Mouse (Mus musculus): ENCODE results near the gene R3hcc1l. TPM values are rescaled to one million over a fixed set of nuclear protein-coding genes. Genes with fewer than 3 reads are reported as not detected.
A peak's percentile ranks its signal among the peaks of the same experiment; 100 is the strongest.

Gene R3hcc1l
- polyA plus RNA-seq, 1 experiment, result 21.7 TPM

GRCm38 (mm10) chr19:42529992-42530437 is 11.5 kb downstream of the R3hcc1l start:
- 72% methylated on average over 9 of the region's 9 CpGs for WGBS
- no peaks in the 10 kb centered on the region for H3K4me1 ChIP-seq (ENCODE audit: control insufficient read depth, insufficient read depth, low read length)
- H3K4me3 ChIP-seq (replicated peaks; ENCODE audit: control insufficient read depth, low read depth, low read length), result no peak overlapping the region
- H3K27ac ChIP-seq (ENCODE audit: control insufficient read depth, insufficient read depth, low read depth, low read length, poor library complexity), result no peak overlapping the region
- no peak for TF ChIP-seq POLR2A (IDR thresholded peaks at IDR 0.05; ENCODE audit: borderline replicate concordance, control insufficient read depth, low read depth, low read length)
- TF ChIP-seq CTCF (IDR thresholded peaks at IDR 0.05; ENCODE audit: control insufficient read depth, insufficient read depth, low read length), result no peak

DNA sequence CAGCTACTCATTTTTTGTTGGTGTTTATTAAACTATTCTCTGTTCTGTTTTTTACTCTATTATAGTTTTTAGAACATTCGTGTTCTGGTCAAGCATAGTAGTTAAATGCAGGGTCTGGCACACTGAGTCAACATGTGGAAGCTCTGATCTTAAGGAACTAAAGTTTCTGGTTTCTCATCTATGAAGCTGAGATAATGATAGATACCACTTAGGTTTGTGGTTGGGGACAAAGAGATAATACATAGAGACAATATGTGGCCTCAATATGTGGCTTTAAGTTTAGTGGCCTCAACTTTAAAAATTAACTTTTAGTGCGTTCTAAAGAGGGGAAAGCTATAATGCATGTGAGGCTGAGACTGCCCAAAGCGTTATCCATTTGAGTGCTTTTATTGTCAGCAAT is 15.9 kb downstream of the R3hcc1l start:
- 82% methylated on average over 3 of the region's 3 CpGs for WGBS
- no peak for TF ChIP-seq CTCF (IDR thresholded peaks at IDR 0.05; ENCODE audit: control insufficient read depth, insufficient read depth, low read length)
- no peak for TF ChIP-seq POLR2A (IDR thresholded peaks at IDR 0.05; ENCODE audit: borderline replicate concordance, control insufficient read depth, low read depth, low read length)
- Histone ChIP-seq H3K27ac (ENCODE audit: control insufficient read depth, insufficient read depth, low read depth, low read length, poor library complexity) (no peak overlapping the region), H3K4me3 (replicated peaks; ENCODE audit: control insufficient read depth, low read depth, low read length) (no peak overlapping the region), H3K4me1 (ENCODE audit: control insufficient read depth, insufficient read depth, low read length) (no peaks in the 10 kb centered on the region; the same call in 1 of the 2 replicates)

GRCm38 (mm10) chr19:42537600-42537999 is 19.0 kb downstream of the R3hcc1l start:
- TF ChIP-seq POLR2A (IDR thresholded peaks at IDR 0.05; ENCODE audit: borderline replicate concordance, control insufficient read depth, low read depth, low read length) (no peak), CTCF (IDR thresholded peaks at IDR 0.05; ENCODE audit: control insufficient read depth, insufficient read depth, low read length) (0 out of 2 replicates have a peak, but pooled peaks have one; percentile 8)
- Histone ChIP-seq H3K4me3 (replicated peaks; ENCODE audit: control insufficient read depth, low read depth, low read length) (no peak overlapping the region), H3K27ac (ENCODE audit: control insufficient read depth, insufficient read depth, low read depth, low read length, poor library complexity) (no peak overlapping the region), H3K4me1 (ENCODE audit: control insufficient read depth, insufficient read depth, low read length) (no peaks in the 10 kb centered on the region; the same call in 1 of the 2 replicates)
- WGBS, result 87% methylated on average over 1 of the region's 1 CpGs

- 69% methylated on average over 2 of the region's 2 CpGs for WGBS
- Histone ChIP-seq H3K4me3 (replicated peaks; ENCODE audit: control insufficient read depth, low read depth, low read length) (no peak overlapping the region), H3K27ac (ENCODE audit: control insufficient read depth, insufficient read depth, low read depth, low read length, poor library complexity) (no peak overlapping the region), H3K4me1 (ENCODE audit: control insufficient read depth, insufficient read depth, low read length) (no peaks in the 10 kb centered on the region; the same call in 1 of the 2 replicates)
- TF ChIP-seq POLR2A (IDR thresholded peaks at IDR 0.05; ENCODE audit: borderline replicate concordance, control insufficient read depth, low read depth, low read length) (no peak), CTCF (IDR thresholded peaks at IDR 0.05; ENCODE audit: control insufficient read depth, insufficient read depth, low read length) (no peak)
These were observed 20.4 kb downstream of the R3hcc1l start for GRCm38 (mm10) chr19:42538911-42539310.

- no peak overlapping the region for H3K4me3 ChIP-seq (replicated peaks; ENCODE audit: control insufficient read depth, low read depth, low read length)
- TF ChIP-seq CTCF (IDR thresholded peaks at IDR 0.05; ENCODE audit: control insufficient read depth, insufficient read depth, low read length) (no peak), POLR2A (IDR thresholded peaks at IDR 0.05; ENCODE audit: borderline replicate concordance, control insufficient read depth, low read depth, low read length) (no peak)
- H3K4me1 ChIP-seq (ENCODE audit: control insufficient read depth, insufficient read depth, low read length), result no peaks in the 10 kb centered on the region; the same call in 1 of the 2 replicates
- H3K27ac ChIP-seq (ENCODE audit: control insufficient read depth, insufficient read depth, low read depth, low read length, poor library complexity), result no peak overlapping the region
- WGBS, result 36% methylated on average over 7 of the region's 7 CpGs
These were observed 21.0 kb downstream of the R3hcc1l start for GRCm38 (mm10) chr19:42539414-42540189.

DNA sequence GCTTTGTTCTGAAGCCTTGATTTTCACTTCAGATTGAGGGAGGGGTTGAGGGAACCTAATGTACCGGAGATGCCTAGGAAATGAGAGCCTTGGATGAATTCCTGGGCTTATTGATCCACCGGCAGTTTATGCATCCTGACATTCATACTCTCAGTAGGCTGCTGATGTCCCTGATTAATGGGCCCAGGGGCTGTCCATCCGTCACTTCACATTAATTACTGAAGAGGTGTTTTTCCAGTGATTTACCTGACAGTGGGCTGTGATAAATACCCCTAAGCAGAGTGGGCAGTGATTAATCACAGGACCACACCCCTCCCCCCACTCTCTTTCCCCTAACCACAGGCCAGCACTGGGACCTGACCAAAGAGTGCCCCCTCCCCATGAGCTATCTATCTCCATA is 22.1 kb downstream of the R3hcc1l start:
- TF ChIP-seq CTCF (IDR thresholded peaks at IDR 0.05; ENCODE audit: control insufficient read depth, insufficient read depth, low read length) (no peak), POLR2A (IDR thresholded peaks at IDR 0.05; ENCODE audit: borderline replicate concordance, control insufficient read depth, low read depth, low read length) (no peak)
- Histone ChIP-seq H3K4me3 (replicated peaks; ENCODE audit: control insufficient read depth, low read depth, low read length) (no peak overlapping the region), H3K4me1 (ENCODE audit: control insufficient read depth, insufficient read depth, low read length) (no peaks in the 10 kb centered on the region; the same call in 1 of the 2 replicates), H3K27ac (ENCODE audit: control insufficient read depth, insufficient read depth, low read depth, low read length, poor library complexity) (no peak overlapping the region)
- 93% methylated on average over 3 of the region's 3 CpGs for WGBS

- WGBS, result 73% methylated on average over 3 of the region's 3 CpGs
- no peak overlapping the region for H3K4me3 ChIP-seq (replicated peaks; ENCODE audit: control insufficient read depth, low read depth, low read length)
- TF ChIP-seq POLR2A (IDR thresholded peaks at IDR 0.05; ENCODE audit: borderline replicate concordance, control insufficient read depth, low read depth, low read length), result no peak
- no peak for TF ChIP-seq CTCF (IDR thresholded peaks at IDR 0.05; ENCODE audit: control insufficient read depth, insufficient read depth, low read length)
These were observed 40.1 kb downstream of the R3hcc1l start for GRCm38 (mm10) chr19:42558701-42559100.

DNA sequence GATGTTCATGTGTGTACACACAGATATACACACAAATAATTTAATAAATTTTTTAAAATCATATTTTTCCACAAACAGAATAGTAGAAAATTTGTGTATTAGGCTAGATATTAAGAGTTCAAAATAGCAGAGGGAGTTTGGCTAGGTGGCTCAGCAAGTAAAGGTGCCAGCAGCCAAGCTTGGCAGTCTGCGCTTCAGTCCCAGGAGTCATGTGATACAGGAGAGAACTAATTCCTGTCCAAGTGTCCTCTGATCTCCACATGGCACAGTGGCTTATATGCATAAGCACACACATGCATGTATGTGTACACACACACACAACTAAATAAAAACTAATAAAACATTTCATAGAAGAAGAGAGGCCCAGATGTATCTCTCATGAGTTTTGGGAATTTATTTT is 43.4 kb downstream of the R3hcc1l start:
- TF ChIP-seq CTCF (IDR thresholded peaks at IDR 0.05; ENCODE audit: control insufficient read depth, insufficient read depth, low read length) (no peak), POLR2A (IDR thresholded peaks at IDR 0.05; ENCODE audit: borderline replicate concordance, control insufficient read depth, low read depth, low read length) (no peak)
- H3K4me3 ChIP-seq (replicated peaks; ENCODE audit: control insufficient read depth, low read depth, low read length), result no peak overlapping the region
- H3K27ac ChIP-seq (ENCODE audit: control insufficient read depth, insufficient read depth, low read depth, low read length, poor library complexity), result no peak overlapping the region
- H3K4me1 ChIP-seq (ENCODE audit: control insufficient read depth, insufficient read depth, low read length), result no peaks in the 10 kb centered on the region
- WGBS, result 100% methylated on average over 1 of the region's 1 CpGs

More at GRCm38 (mm10) chr19:42558701-42559100, 40.1 kb downstream of the R3hcc1l start:
- H3K4me1 ChIP-seq (ENCODE audit: control insufficient read depth, insufficient read depth, low read length), result no peaks in the 10 kb centered on the region
- H3K27ac ChIP-seq (ENCODE audit: control insufficient read depth, insufficient read depth, low read depth, low read length, poor library complexity), result no peak overlapping the region

Data from bone marrow, adult 2 months (tissue).